Mouse (Mus musculus) neural tube, embryonic 11.5 days (tissue): ENCODE results near the gene Hist1h1c. TPM values are rescaled to one million over a fixed set of nuclear protein-coding genes. Genes with fewer than 3 reads are reported as not detected.
"Not testable (repeated sequence)": the region's sequence is repeated elsewhere in the genome, so short reads cannot be mapped to it uniquely, and the experiment has no call there.

Experiments used
- ATAC-seq: fragments of 200-750 bp; cut with Nextera tagmentation; 2 replicates; pipeline ENCODE4 v1.8.0; 2017; ENCODE audit warnings: moderate number of reproducible peaks, mild to moderate bottlenecking, moderate TSS enrichment, moderate library complexity; ENCODE audit not compliant: insufficient read depth, low FRiP score, low TSS enrichment
- DNase-seq: peaks from one replicate; pipeline ENCODE4 v3.0.0-alpha.2; 2015; ENCODE audit warnings: low spot score
- H3K27ac ChIP-seq: fragments of 300-500 bp; sonication (generic); 2 replicates; pipeline ENCODE4 v1.5.1; 2014; ENCODE audit warnings: low read depth, mild to moderate bottlenecking, low read length
- H3K27me3 ChIP-seq: fragments of 300-500 bp; sonication (generic); 2 replicates; pipeline ENCODE4 v1.6.1; 2014; ENCODE audit warnings: mild to moderate bottlenecking, low read length, mixed read lengths; ENCODE audit not compliant: control insufficient read depth, insufficient read depth
- H3K36me3 ChIP-seq: fragments of 300-500 bp; sonication (generic); 2 replicates; pipeline ENCODE4 v1.6.1; 2014; ENCODE audit warnings: mild to moderate bottlenecking, low read length, moderate library complexity, mixed read lengths; ENCODE audit not compliant: control insufficient read depth, insufficient read depth
- H3K4me1 ChIP-seq: fragments of 300-500 bp; sonication (generic); 2 replicates; pipeline ENCODE4 v1.6.1; 2014; ENCODE audit warnings: low read length, mixed read lengths; ENCODE audit not compliant: control insufficient read depth, insufficient read depth
- H3K4me2 ChIP-seq: fragments of 300-500 bp; sonication (generic); 2 replicates; pipeline ENCODE4 v1.6.1; 2014; ENCODE audit warnings: low read depth, mild to moderate bottlenecking, moderate library complexity
- H3K4me3 ChIP-seq: fragments of 300-500 bp; sonication (generic); 2 replicates; pipeline ENCODE4 v1.5.1; 2014; ENCODE audit warnings: low read depth, low read length
- H3K9ac ChIP-seq: fragments of 300-500 bp; sonication (generic); 2 replicates; pipeline ENCODE4 v1.6.1; 2014; ENCODE audit warnings: mild to moderate bottlenecking, low read length
- H3K9me3 ChIP-seq: fragments of 300-500 bp; sonication (generic); 2 replicates; pipeline ENCODE4 v1.6.1; 2016; ENCODE audit warnings: low read length; ENCODE audit not compliant: control insufficient read depth
- WGBS: fragments of 180-500 bp; shearing (Covaris S2); extraction: QIAGEN DNeasy Blood & Tissue Kit; methylation state at CpG from one replicate; pipeline ENCODE4 v1.1.7; 2014; 5-methylcytosine and 5-hydroxymethylcytosine counted together
- polyA plus RNA-seq: library from polyadenylated mRNA; unstranded; fragments of >200 nt; fragmentation: Nextera tagmentation; extraction: Ambion mirVana; gene quantifications from 2 replicates; pipeline ENCODE4 v1.2.1, GENCODE M21; 2014

Hist1h1c gene
- polyA plus RNA-seq, 1 experiment from 2014 or later = 12.2 TPM

GRCm38 (mm10) chr13:23708041-23708440 lies 30.6 kb upstream of the Hist1h1c start:
- no peak overlapping the region for H3K9ac ChIP-seq
- H3K9me3 ChIP-seq = no peaks in the 10 kb centered on the region
- no peak overlapping the region for H3K4me2 ChIP-seq
- H3K27ac ChIP-seq = no peak overlapping the region
- ATAC-seq (no peak), DNase-seq (no peak)
- no peaks in the 10 kb centered on the region for H3K36me3 ChIP-seq
- no peak overlapping the region for H3K4me3 ChIP-seq
- peaks cover 7% of the 10 kb centered on the region for H3K4me1 ChIP-seq
- no peaks in the 10 kb centered on the region for H3K27me3 ChIP-seq
- WGBS = 89% methylated on average over 4 of the region's 4 CpGs

GRCm38 (mm10) chr13:23708654-23709053 lies 30.0 kb upstream of the Hist1h1c start:
- Histone ChIP-seq H3K9me3 (no peaks in the 10 kb centered on the region), H3K9ac (no peak overlapping the region), H3K36me3 (no peaks in the 10 kb centered on the region), H3K27ac (no peak overlapping the region), H3K4me3 (no peak overlapping the region), H3K4me1 (peaks cover 7% of the 10 kb centered on the region), H3K4me2 (no peak overlapping the region), H3K27me3 (no peaks in the 10 kb centered on the region)
- no peak for ATAC-seq
- WGBS = 88% methylated on average over 4 of the region's 4 CpGs
- no peak for DNase-seq

GRCm38 (mm10) chr13:23709714-23710373 lies 28.8 kb upstream of the Hist1h1c start:
- Histone ChIP-seq H3K9ac (peak overlapping the region; percentile 50), H3K27me3 (no peaks in the 10 kb centered on the region), H3K4me1 (peaks cover 7% of the 10 kb centered on the region), H3K4me3 (peak overlapping the region; percentile 27), H3K27ac (no peak overlapping the region), H3K9me3 (no peaks in the 10 kb centered on the region), H3K4me2 (peak overlapping the region; percentile 63), H3K36me3 (no peaks in the 10 kb centered on the region)
- ATAC-seq (no peak), DNase-seq (no peak)
- 11% methylated on average over 15 of the region's 15 CpGs for WGBS

GRCm38 (mm10) chr13:23710374-23711089 lies 28.1 kb upstream of the Hist1h1c start, which contains the start of gene Hfe:
Hfe (minus strand) TSS chr13:23710854.
- 4% methylated on average over 17 of the region's 17 CpGs for WGBS

GRCm38 (mm10) chr13:23716261-23717042 lies 22.2 kb upstream of the Hist1h1c start:
- WGBS = 89% methylated on average over 5 of the region's 5 CpGs
- H3K4me3 ChIP-seq = no peak overlapping the region

More at GRCm38 (mm10) chr13:23710374-23711089, 28.1 kb upstream of the Hist1h1c start, which contains the start of gene Hfe:
- 0 out of 2 replicates have a peak within 1 kb of the TSS, but pooled peaks have one; percentile 27 for H3K27ac ChIP-seq
- peak within 1 kb of the TSS; percentile 27 for H3K4me3 ChIP-seq
- H3K9ac ChIP-seq = peak within 1 kb of the TSS; percentile 50
- DNase-seq = peak; percentile 62
- peak within 1 kb of the TSS; percentile 63 for H3K4me2 ChIP-seq
- H3K9me3 ChIP-seq = no peaks in the 10 kb centered on the region
- H3K27me3 ChIP-seq = no peaks in the 10 kb centered on the region
- no peaks in the 10 kb centered on the region for H3K36me3 ChIP-seq
- ATAC-seq = peak; percentile 60; the same call in 1 of the 2 replicates
- peaks cover 7% of the 10 kb centered on the region for H3K4me1 ChIP-seq

GRCm38 (mm10) chr13:23717176-23717575 lies 21.4 kb upstream of the Hist1h1c start:
- Histone ChIP-seq H3K27me3 (no peaks in the 10 kb centered on the region), H3K4me2 (no peak overlapping the region), H3K9me3 (no peaks in the 10 kb centered on the region), H3K27ac (no peak overlapping the region), H3K36me3 (no peaks in the 10 kb centered on the region), H3K4me1 (no peaks in the 10 kb centered on the region), H3K4me3 (no peak overlapping the region), H3K9ac (no peak overlapping the region)
- WGBS = 53% methylated on average over 11 of the region's 11 CpGs
- ATAC-seq (no peak), DNase-seq (no peak)

More at GRCm38 (mm10) chr13:23716261-23717042, 22.2 kb upstream of the Hist1h1c start:
- H3K36me3 ChIP-seq = no peaks in the 10 kb centered on the region
- no peak overlapping the region for H3K4me2 ChIP-seq
- no peak overlapping the region for H3K27ac ChIP-seq
- no peaks in the 10 kb centered on the region for H3K27me3 ChIP-seq
- ATAC-seq (no peak), DNase-seq (no peak)
- H3K9ac ChIP-seq = no peak overlapping the region
- no peaks in the 10 kb centered on the region for H3K9me3 ChIP-seq
- H3K4me1 ChIP-seq = no peaks in the 10 kb centered on the region

- not testable (repeated sequence) for H3K4me3 ChIP-seq, H3K36me3 ChIP-seq, H3K4me2 ChIP-seq, H3K27me3 ChIP-seq, H3K9ac ChIP-seq, H3K9me3 ChIP-seq, H3K27ac ChIP-seq, DNase-seq, H3K4me1 ChIP-seq, ATAC-seq
- 22% methylated on average over 2 of the region's 2 CpGs for WGBS
These were observed 20.9 kb upstream of the Hist1h1c start for GRCm38 (mm10) chr13:23717593-23718245.

- Histone ChIP-seq H3K9ac (no peak overlapping the region), H3K27me3 (no peaks in the 10 kb centered on the region), H3K4me3 (no peak overlapping the region), H3K4me2 (no peak overlapping the region), H3K27ac (no peak overlapping the region), H3K36me3 (no peaks in the 10 kb centered on the region), H3K4me1 (no peaks in the 10 kb centered on the region), H3K9me3 (no peaks in the 10 kb centered on the region)
- DNase-seq (no peak), ATAC-seq (no peak)
- WGBS = 95% methylated on average over 4 of the region's 4 CpGs
These were observed 14.4 kb upstream of the Hist1h1c start for GRCm38 (mm10) chr13:23724239-23724638.
